Mouse (Mus musculus) testis, postnatal 14 days (tissue): ENCODE measurements around the gene Tas2r130.
"Not testable (repeated sequence)": the region's sequence is repeated elsewhere in the genome, so short reads cannot be mapped to it uniquely, and the experiment has no call there.

Experiments used
- DNase-seq: peaks from one replicate; pipeline ENCODE4 v3.0.0; 2021; ENCODE audit warnings: low spot score

The Tas2r130 gene

GRCm38 (mm10) chr6:131630812-131631211, at the start of gene Tas2r130:
TSS of gene Tas2r130 (minus strand) at chr6:131630912.
- DNase-seq: no peak

GRCm38 (mm10) chr6:131678786-131679185, 48.1 kb upstream of the Tas2r130 start, which contains the start of gene Tas2r106:
TSS of gene Tas2r106 (minus strand) at chr6:131678886.
- DNase-seq: no peak

- DNase-seq: no peak
Observed at GRCm38 (mm10) chr6:131660049-131660448, 29.3 kb upstream of the Tas2r130 start, which contains the start of gene Tas2r107. TSS of gene Tas2r107 (minus strand) at chr6:131660149.

- DNase-seq: not testable (repeated sequence)
Observed at GRCm38 (mm10) chr6:131609956-131610355, 20.8 kb downstream of the Tas2r130 start.

- no peak for DNase-seq
Observed at GRCm38 (mm10) chr6:131604821-131605220, 25.9 kb downstream of the Tas2r130 start.
